Mouse (Mus musculus) 416B (cell line): ENCODE data around the gene Scgb1b19.
"Not testable (repeated sequence)": the region's sequence is repeated elsewhere in the genome, so short reads cannot be mapped to it uniquely, and the experiment has no call there.

Experiments
- DNase-seq: peaks from one replicate; pipeline ENCODE4 v3.0.0; 2011; ENCODE audit warnings: low read depth

Gene Scgb1b19

DNA sequence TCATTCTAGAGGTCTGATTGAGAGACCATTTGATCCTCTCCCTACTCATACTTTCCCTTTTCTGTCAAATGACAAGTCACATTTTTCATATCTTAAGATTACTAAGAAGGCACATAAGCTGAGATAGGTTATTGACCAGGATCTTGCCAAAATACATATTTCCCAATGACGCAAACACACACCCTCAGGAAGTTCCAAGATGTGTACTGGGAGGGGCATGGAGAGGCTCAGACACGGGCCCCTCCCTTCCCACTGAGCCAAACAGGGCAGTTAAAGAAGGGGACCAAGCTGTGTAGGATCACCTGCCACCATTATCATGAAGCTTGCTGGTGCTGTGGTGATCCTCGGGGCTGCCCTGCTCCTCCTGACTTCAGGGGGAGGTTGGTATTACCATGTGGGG is at the start of gene Scgb1b19:
Gene Scgb1b19 (plus strand): TSS at position 301 of the 400 bp plus-strand sequence.
- not testable (repeated sequence) for DNase-seq

DNA sequence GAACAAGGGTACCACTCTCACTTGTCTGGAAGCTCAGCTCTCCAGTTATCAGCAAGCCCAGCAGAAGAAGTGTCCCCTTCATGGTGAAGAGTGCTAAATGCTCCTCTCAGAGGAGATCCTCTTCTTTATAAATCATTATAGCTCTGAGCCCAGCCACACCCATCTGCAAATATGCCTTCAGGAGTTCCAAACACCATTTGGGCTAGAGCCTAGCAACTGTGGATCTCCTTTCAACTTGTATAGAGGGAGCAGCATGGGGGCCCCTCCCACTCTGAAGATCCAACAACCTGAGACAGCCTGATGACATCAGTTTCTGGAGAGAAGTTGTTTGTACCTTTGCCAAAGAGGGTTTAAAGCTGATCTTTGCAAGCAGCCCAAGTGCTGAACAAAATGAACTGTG is 6.9 kb upstream of the Scgb1b19 start, which contains the start of gene Scgb2b19:
Gene Scgb2b19 (minus strand): TSS at position 101 of the 400 bp plus-strand sequence.
- DNase-seq, result not testable (repeated sequence)
